Mouse (Mus musculus): ENCODE measurements at regions not wholly inside any gene's neighbourhood (a gene's known extent, or its start where the extent isn't known, plus 50 kb on each side); places are given as distances from the start of the nearest gene placed in this dataset.

DNA sequence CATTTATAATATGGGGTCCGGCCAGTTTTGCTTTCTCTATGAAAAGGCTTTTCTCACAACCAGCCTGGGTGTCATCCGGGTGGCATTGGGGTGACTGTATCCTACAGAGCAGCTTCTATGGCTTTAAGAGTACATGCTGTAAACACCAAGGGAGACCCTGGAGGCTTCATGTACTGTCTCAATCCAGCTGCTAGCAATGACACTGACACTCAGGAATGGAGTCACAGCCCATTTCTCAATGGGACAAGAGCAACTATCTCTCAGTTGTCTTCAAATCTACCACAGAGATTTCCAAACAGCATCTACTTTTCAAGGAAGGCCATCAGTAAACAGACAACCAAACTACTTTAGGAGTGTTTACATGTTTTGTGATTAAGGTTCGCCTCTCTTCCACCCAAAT, 397.5 kb downstream of the Adamts20 start:
- no peak for ATAC-seq (replicated peaks; ENCODE audit: poor library complexity)

GRCm38 (mm10) chr15:94049638-94050273, 415.5 kb downstream of the Adamts20 start:
- ATAC-seq (replicated peaks; ENCODE audit: poor library complexity), result no peak

DNA sequence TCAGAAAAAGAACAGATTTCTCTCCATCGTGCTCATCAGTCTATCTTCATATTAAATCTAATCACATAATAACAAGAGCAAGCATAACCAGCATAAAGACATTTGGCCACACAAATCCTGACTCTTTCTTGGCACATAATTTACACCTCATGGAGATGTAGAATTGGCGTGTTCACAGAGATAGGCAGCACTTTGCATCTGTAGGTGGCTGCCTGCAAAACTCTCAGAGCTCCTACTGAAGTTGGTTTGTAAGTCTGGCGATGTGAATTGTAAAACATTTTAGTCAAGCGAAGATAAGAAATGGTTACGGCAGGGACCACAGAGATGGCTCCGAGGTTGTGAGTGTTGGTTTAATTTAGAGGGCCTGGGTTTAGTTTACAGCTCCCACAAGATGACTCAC, 419.0 kb downstream of the Adamts20 start:
- no peak for ATAC-seq (replicated peaks; ENCODE audit: poor library complexity)

DNA sequence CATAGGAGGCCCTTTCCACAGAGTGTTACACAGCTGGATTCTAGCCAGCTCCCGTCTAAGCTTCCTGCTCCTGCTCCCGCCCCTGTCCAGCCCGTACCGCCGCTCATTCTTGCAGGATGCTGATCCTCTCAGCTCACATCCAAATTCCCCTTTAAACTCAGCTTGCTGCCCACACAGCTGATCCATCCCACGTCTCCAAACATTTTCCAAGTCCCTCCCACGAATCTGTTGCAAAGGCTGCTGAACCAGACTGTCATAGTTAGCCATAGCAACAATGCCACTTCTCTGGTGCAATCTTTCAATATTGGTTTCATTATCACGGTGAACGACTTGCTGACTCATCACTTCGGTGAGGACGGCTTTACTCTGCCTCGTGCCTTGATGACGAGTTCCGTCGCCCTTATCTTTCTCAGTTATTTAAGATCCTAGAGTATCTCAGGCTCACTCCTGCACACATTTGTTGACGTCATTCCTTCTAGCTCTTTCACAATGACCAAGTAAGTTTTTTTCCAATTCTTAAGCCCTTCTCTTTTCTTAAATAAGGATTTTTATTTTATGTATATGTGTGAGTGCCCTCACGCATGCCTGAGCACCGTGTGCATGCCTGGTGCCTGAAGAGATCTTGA, 420.0 kb downstream of the Adamts20 start:
- no peak for ATAC-seq (replicated peaks; ENCODE audit: poor library complexity)

DNA sequence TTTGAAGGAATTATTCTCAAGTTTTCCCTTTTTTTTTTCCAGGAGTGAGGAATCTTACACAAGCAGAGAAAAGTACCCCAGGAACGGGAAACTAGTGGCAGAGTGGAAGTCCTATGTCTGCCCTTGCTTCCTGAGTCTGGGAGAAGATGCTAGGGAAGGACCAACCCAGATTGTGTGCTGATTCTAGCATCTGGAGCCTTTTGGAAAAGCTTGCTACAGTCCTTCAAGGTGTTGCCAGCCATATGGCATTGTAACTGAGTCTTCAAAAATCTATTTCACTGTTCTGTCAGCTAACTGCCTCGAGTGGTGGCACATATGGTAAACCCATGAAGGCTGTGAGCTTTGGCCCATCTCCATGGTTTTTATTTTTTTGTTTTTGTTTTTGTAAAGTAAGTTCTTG, 432.3 kb downstream of the Adamts20 start:
- ATAC-seq (replicated peaks; ENCODE audit: poor library complexity), result no peak

GRCm38 (mm10) chr15:94025996-94026696, 430.5 kb upstream of the Prickle1 start:
- ATAC-seq (replicated peaks; ENCODE audit: poor library complexity), result no peak

DNA sequence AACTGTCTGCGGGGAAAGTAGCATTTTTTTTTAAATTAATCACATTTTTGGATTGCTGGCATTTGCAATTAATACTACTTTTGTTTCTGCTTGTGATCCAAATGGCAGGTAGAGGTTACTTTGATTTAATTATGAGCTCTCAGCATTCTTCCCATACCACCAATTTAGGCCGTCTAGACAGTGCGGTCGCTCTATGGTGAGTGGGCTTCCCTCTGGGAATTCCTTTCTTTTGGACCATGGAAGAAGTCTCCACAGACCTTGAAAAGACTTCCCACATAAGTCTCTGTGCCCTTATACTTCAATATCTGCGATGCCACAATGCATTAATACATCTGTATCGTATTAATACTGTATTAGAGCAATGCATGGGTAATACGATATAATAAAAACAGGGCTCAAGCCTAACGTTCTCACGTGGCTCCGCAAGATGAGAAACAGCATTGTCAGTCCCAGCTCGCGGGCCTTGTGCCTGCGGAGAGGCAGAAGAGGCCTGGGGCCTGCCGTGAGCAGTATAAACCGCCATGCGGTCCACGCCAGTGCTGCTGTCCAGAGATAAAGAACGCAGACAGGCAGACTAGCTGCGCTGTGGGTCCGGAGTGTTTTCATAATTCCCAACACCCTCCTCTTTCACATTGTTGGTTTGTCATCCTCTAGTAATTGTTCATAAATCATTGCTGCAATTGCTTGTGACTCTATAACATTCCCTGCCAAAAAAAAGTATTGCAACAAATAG, 429.7 kb upstream of the Prickle1 start:
- ATAC-seq (replicated peaks; ENCODE audit: poor library complexity), result no peak

DNA sequence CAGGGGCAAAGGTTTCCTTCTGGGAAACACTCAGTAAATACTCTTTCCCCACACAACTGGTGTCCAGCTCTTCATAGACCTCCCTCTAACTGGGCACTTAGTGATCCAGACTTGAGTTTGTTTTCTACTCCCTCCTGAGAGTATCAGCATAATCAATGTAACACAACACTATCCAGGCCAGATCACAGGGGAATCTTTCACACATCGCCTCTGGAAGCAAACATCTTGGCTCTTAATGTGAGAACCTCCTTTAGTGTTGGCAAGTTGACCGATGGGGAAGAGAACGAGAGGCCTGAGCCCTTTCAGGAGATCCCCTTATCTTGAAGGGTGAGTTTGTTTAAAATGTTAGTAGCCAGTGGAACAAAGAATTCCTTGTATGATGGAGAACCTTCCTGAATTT, 429.1 kb upstream of the Prickle1 start:
- no peak for ATAC-seq (replicated peaks; ENCODE audit: poor library complexity)

DNA sequence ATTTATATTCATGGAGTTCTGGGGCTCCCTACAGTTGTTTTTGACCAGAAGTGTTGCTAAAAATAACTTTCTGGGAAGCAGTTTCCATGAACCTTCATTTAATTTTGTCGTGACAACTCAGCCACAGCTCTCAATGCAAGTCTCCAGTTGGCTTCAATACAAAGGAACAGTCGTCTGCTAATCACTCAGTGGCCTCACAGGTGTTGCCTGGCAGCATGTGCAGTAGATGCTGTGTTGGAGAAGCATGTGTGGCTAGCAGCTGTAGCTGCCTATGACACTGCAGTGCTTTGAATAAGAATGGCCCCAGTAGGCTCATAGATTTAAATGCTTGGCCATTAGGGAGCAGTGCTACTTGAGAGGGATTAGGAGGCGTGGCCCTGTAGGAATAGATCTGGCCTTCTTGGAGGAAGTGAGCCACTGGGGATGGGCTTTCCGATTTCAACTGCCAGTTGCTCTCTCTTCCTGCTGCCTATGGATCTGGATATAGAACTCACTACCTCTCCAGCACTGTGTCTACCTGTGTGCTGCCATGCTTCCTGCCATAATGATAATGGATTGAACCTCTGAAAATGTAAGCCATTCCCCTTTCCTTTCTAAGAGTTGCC, 428.5 kb upstream of the Prickle1 start:
- ATAC-seq (replicated peaks; ENCODE audit: poor library complexity), result no peak

GRCm38 (mm10) chr15:94023501-94023900, 427.8 kb upstream of the Prickle1 start:
- no peak for ATAC-seq (replicated peaks; ENCODE audit: poor library complexity)

GRCm38 (mm10) chr15:94017814-94018213, 422.1 kb upstream of the Prickle1 start:
- ATAC-seq (replicated peaks; ENCODE audit: poor library complexity), result no peak

GRCm38 (mm10) chr15:94011499-94011898, 415.8 kb upstream of the Prickle1 start:
- no peak for ATAC-seq (replicated peaks; ENCODE audit: poor library complexity)

- ATAC-seq (replicated peaks; ENCODE audit: poor library complexity), result no peak
Measured at GRCm38 (mm10) chr15:94006082-94006481, 410.4 kb upstream of the Prickle1 start.

- no peak for ATAC-seq (replicated peaks; ENCODE audit: poor library complexity)
Measured at GRCm38 (mm10) chr15:94004911-94005310, 409.2 kb upstream of the Prickle1 start.

DNA sequence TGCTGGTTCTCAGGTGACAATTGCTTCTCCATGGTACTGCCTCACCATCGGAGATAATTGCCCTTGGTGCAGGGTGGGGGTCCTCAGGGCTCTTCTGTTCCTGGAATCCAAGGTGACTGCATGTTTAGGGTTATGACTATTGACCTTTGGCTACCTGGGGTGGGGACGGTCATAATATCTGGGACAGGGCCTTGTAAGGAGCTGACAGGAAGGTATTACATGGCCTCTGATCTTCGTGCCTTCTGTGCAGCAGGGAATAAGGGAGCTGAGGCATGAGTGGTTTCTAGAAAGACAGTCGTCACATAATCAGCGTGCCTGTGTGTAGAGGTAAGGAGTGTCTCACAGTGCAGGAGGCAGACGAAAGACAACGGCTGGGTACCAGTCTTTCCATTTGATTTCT, 407.5 kb upstream of the Prickle1 start:
- ATAC-seq (replicated peaks; ENCODE audit: poor library complexity), result no peak

- ATAC-seq (replicated peaks; ENCODE audit: poor library complexity), result no peak
Measured at GRCm38 (mm10) chr15:93994542-93994941, 398.9 kb upstream of the Prickle1 start.

- ATAC-seq (replicated peaks; ENCODE audit: poor library complexity), result no peak
Measured at GRCm38 (mm10) chr15:93990139-93990538, 394.4 kb upstream of the Prickle1 start.

DNA sequence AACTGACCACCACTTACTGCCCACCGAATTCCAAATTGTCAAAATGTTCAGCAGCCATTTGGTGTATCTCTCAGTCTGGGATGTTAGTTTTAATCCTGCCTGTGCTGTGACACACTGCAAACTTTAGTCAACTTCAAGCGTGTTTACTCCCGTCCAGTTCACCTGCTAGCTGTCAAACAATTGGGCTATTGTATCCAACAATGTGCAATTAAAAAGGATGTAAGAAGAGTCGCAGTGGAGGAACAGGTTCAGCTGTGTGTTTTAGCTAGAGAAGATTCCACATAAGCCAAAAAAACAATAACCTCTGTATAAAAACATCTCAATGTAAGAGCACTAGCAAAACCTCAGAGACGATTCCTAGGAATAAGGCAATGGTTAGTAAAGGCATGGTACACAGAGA, 392.7 kb upstream of the Prickle1 start:
- ATAC-seq (replicated peaks; ENCODE audit: poor library complexity), result no peak

GRCm38 (mm10) chr15:93986631-93987429, 391.1 kb upstream of the Prickle1 start:
- ATAC-seq (replicated peaks; ENCODE audit: poor library complexity), result no peak

DNA sequence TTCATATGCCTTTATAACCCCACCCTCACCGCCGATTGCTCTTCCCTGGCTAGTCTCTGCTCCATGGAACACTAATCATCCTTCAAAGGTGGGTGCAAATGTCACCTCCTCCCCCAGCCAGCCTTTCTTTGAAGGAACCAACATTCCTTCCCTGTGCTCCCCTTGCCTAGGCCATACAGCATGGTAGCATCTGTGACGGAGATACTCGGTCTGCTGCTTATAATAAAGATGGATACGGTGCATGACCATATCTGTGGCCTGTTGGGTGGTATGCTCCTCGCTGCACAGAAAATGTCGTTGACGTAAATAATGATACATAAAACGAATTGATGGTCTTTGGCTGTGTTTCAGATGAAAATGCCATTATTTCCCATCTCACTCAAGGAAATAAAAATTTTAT, 386.4 kb upstream of the Prickle1 start:
- no peak for ATAC-seq (replicated peaks; ENCODE audit: poor library complexity)
